Mouse (Mus musculus): ENCODE results near the gene Pgrmc1.

DNA sequence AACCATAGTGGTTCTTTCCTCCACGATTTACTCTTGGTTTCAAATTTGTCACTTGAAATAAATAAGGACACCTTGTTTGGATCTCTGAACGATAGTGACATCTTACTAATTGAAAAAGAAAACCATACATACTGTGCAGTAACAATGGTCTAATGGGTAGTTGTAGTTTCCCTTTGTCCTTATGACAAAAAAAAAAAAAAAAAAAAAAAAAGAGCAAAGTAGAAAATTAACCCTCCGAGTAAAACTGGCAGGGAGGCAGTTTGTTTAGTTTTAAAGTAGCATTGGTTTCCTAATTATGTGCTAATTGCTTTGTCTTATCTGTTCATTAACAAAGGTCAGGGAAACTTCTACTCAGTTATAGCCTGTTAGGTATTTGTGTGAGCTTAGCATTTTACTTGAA is 35.9 kb upstream of the Pgrmc1 start:
- TF ChIP-seq CTCF (IDR thresholded peaks at IDR 0.05; ENCODE audit: low read depth, low read length) (no peak), GATA2 (IDR thresholded peaks at IDR 0.05; ENCODE audit: borderline replicate concordance, low read depth, low read length) (no peak)

Data from G1E (cell line).